Mouse (Mus musculus) MEL (cell line): Measurements from ENCODE around the gene Fmo5. TPM values are rescaled to one million over a fixed set of nuclear protein-coding genes. Genes with fewer than 3 reads are reported as not detected.

Experiments used
- DNase-seq: peaks from one replicate; pipeline ENCODE4 v3.0.0; 2011; ENCODE audit warnings: low read depth, low spot score
- H3K27ac ChIP-seq: 2 replicates; pipeline ENCODE4 v1.5.1; 2012; ENCODE audit warnings: low read depth, mild to moderate bottlenecking, control low read depth, low read length, moderate library complexity; ENCODE audit not compliant: control insufficient read depth
- H3K27me3 ChIP-seq, 2 experiments: fragments of 150-350 bp in 1 of 2; sonication (generic) in 1 of 2; 2 replicates each; pipeline ENCODE4 v1.6.1; 2012; ENCODE audit warnings: low read length in 2 of 2, mild to moderate bottlenecking in 2 of 2, improper control_type of control experiment in 1 of 2, moderate library complexity in 1 of 2; ENCODE audit not compliant: insufficient read depth in 2 of 2, control insufficient read depth in 1 of 2
- H3K36me3 ChIP-seq, 2 experiments: 2 replicates each; pipeline ENCODE4 v1.6.1; 2012 to 2014; ENCODE audit warnings: low read length in 2 of 2, improper control_type of control experiment in 1 of 2, inconsistent platforms in 1 of 2, mild to moderate bottlenecking in 1 of 2; ENCODE audit not compliant: insufficient read depth in 2 of 2, control insufficient read depth in 1 of 2
- H3K4me1 ChIP-seq, 2 experiments: fragments of 150-350 bp in 1 of 2; sonication (generic) in 1 of 2; 2 replicates each; pipeline ENCODE4 v1.6.1; 2012; ENCODE audit warnings: low read length in 2 of 2, improper control_type of control experiment in 1 of 2, mild to moderate bottlenecking in 1 of 2; ENCODE audit not compliant: insufficient read depth in 2 of 2, control insufficient read depth in 1 of 2
- H3K4me3 ChIP-seq, 2 experiments: fragments of 150-350 bp in 1 of 2; sonication (generic) in 1 of 2; 2 replicates each; pipeline ENCODE4 v1.5.1; 2012; ENCODE audit warnings: low read depth in 2 of 2, low read length in 2 of 2, mild to moderate bottlenecking in 2 of 2, moderate library complexity in 2 of 2, control low read depth in 1 of 2, improper control_type of control experiment in 1 of 2; ENCODE audit not compliant: control insufficient read depth in 1 of 2, insufficient read depth in 1 of 2
- H3K79me2 ChIP-seq: 2 replicates; pipeline ENCODE4 v1.6.1; 2012; ENCODE audit warnings: mild to moderate bottlenecking, low read length, moderate library complexity; ENCODE audit not compliant: control insufficient read depth, poor library complexity, insufficient read depth
- H3K9ac ChIP-seq: 2 replicates; pipeline ENCODE4 v1.6.1; 2012; ENCODE audit warnings: low read depth, mild to moderate bottlenecking, control low read depth, low read length, moderate library complexity; ENCODE audit not compliant: control insufficient read depth, poor library complexity, severe bottlenecking
- H3K9me3 ChIP-seq: fragments of 150-350 bp; sonication (generic); replicated peaks from 2 replicates; pipeline ENCODE4 v1.6.1; 2012; ENCODE audit warnings: mild to moderate bottlenecking, low read length, improper control_type of control experiment, moderate library complexity; ENCODE audit not compliant: insufficient read depth
- BHLHE40 ChIP-seq: IDR thresholded peaks from 2 replicates; pipeline ENCODE4 v1.6.1; 2012; ENCODE audit warnings: low read depth, mild to moderate bottlenecking, inconsistent platforms, low read length, improper control_type of control experiment, borderline replicate concordance
- CHD2 ChIP-seq: IDR thresholded peaks from 2 replicates; pipeline ENCODE4 v1.6.1; 2011; ENCODE audit warnings: low read length, improper control_type of control experiment
- E2F4 ChIP-seq: IDR thresholded peaks from 2 replicates; pipeline ENCODE4 v1.6.1; 2011; ENCODE audit warnings: low read depth, low read length, improper control_type of control experiment, borderline replicate concordance
- EP300 ChIP-seq, 2 experiments: IDR thresholded peaks; 2 replicates each; pipeline ENCODE4 v1.6.1; 2011; ENCODE audit warnings: improper control_type of control experiment in 2 of 2, low read length in 2 of 2, low read depth in 1 of 2, mild to moderate bottlenecking in 1 of 2
- ETS1 ChIP-seq: IDR thresholded peaks from 2 replicates; pipeline ENCODE4 v1.6.1; 2012; ENCODE audit warnings: low read depth, mild to moderate bottlenecking, inconsistent platforms, low read length, improper control_type of control experiment, moderate library complexity
- GABPA ChIP-seq: IDR thresholded peaks from 2 replicates; pipeline ENCODE4 v1.6.1; 2012; ENCODE audit warnings: low read depth, mild to moderate bottlenecking, inconsistent platforms, low read length, improper control_type of control experiment, moderate library complexity
- MAFK ChIP-seq: IDR thresholded peaks from 2 replicates; pipeline ENCODE4 v1.6.1; 2011; ENCODE audit warnings: low read depth, mild to moderate bottlenecking, low read length, improper control_type of control experiment, borderline replicate concordance
- MAX ChIP-seq: IDR thresholded peaks from 2 replicates; pipeline ENCODE4 v1.6.1; 2011; ENCODE audit warnings: low read length, improper control_type of control experiment
- MXI1 ChIP-seq: IDR thresholded peaks from 2 replicates; pipeline ENCODE4 v1.6.1; 2011; ENCODE audit warnings: mild to moderate bottlenecking, low read depth, low read length, improper control_type of control experiment
- NRF1 ChIP-seq: IDR thresholded peaks from 2 replicates; pipeline ENCODE4 v1.6.1; 2014; ENCODE audit warnings: low read depth, mild to moderate bottlenecking, inconsistent platforms, low read length, improper control_type of control experiment, moderate library complexity; ENCODE audit not compliant: poor library complexity, insufficient read depth, severe bottlenecking
- RAD21 ChIP-seq: IDR thresholded peaks from 2 replicates; pipeline ENCODE4 v1.6.1; 2011; ENCODE audit warnings: mild to moderate bottlenecking, low read depth, low read length, improper control_type of control experiment
- SMC3 ChIP-seq: IDR thresholded peaks from 2 replicates; pipeline ENCODE4 v1.6.1; 2011; ENCODE audit warnings: low read depth, low read length, improper control_type of control experiment
- TAL1 ChIP-seq: IDR thresholded peaks from 2 replicates; pipeline ENCODE4 v1.6.1; 2012; ENCODE audit warnings: mild to moderate bottlenecking, inconsistent platforms, low read length, moderate library complexity, mixed read lengths
- USF1 ChIP-seq: IDR thresholded peaks from 2 replicates; pipeline ENCODE4 v1.6.1; 2014; ENCODE audit warnings: low read depth, mild to moderate bottlenecking, inconsistent platforms, low read length, improper control_type of control experiment, moderate library complexity
- USF2 ChIP-seq, 2 experiments: IDR thresholded peaks; 2 replicates each; pipeline ENCODE4 v1.6.1; 2011 to 2012; ENCODE audit warnings: improper control_type of control experiment in 2 of 2, low read length in 2 of 2, borderline replicate concordance in 1 of 2, inconsistent platforms in 1 of 2, low read depth in 1 of 2, mild to moderate bottlenecking in 1 of 2; ENCODE audit not compliant: insufficient read depth in 1 of 2
- ZKSCAN1 ChIP-seq: IDR thresholded peaks from 2 replicates; pipeline ENCODE4 v1.6.1; 2012; ENCODE audit warnings: low read depth, mild to moderate bottlenecking, inconsistent platforms, low read length, improper control_type of control experiment, moderate library complexity
- ZNF384 ChIP-seq: IDR thresholded peaks from 2 replicates; pipeline ENCODE4 v1.6.1; 2012; ENCODE audit warnings: low read depth, mild to moderate bottlenecking, inconsistent platforms, low read length, improper control_type of control experiment
- polyA plus RNA-seq, 2 experiments: library from polyadenylated mRNA; stranded (reverse) in 1 of 2; unstranded in 1 of 2; fragments of >175 nt in 1 of 2; fragments of >200 nt in 1 of 2; gene quantifications; 2 replicates each; pipeline versions ENCODE4 v1.2.1 to v1.2.4; 2012; ENCODE audit warnings: low replicate concordance in 2 of 2, low read depth in 1 of 2; ENCODE audit not compliant: insufficient read length in 2 of 2, insufficient read depth in 1 of 2, missing spikeins in 1 of 2
- total RNA-seq: library from RNA; depleted of rRNA; stranded (reverse); fragments of 300-350 nt; gene quantifications from 2 replicates; pipeline ENCODE4 v1.2.3, GENCODE M21; 2012

Gene Fmo5
- total and polyA plus RNA-seq, 3 experiments: 0.12 to 0.39 TPM; not detected in 1

- Histone ChIP-seq H3K9ac (no peak overlapping the region), H3K27me3 (peaks cover 2 to 3% of the 10 kb centered on the region in 2 experiments; a peak in 3 of 4 replicates)
- no peak for DNase-seq
- no peak for TF ChIP-seq MAX
- no peak for TF ChIP-seq CHD2
- no peak for TF ChIP-seq USF2 (IDR thresholded peaks at IDR 0.05; ENCODE audit: borderline replicate concordance in 1 of 2, insufficient read depth in 1 of 2, low read depth in 1 of 2, low read length in 2 of 2)
- no peak for TF ChIP-seq RAD21
- no peak for TF ChIP-seq ZNF384
- TF ChIP-seq GABPA: no peak
- no peak for TF ChIP-seq TAL1
- TF ChIP-seq ETS1: no peak
- TF ChIP-seq MXI1: no peak
- TF ChIP-seq BHLHE40: no peak
- TF ChIP-seq NRF1: no peak
- no peak for TF ChIP-seq USF1
- TF ChIP-seq ZKSCAN1: no peak
- TF ChIP-seq MAFK: no peak
- TF ChIP-seq SMC3: no peak
- TF ChIP-seq E2F4: no peak
- TF ChIP-seq, all 39 proteins: peak for 0
- H3K79me2 ChIP-seq: no peaks in the 10 kb centered on the region
- H3K4me1 ChIP-seq: peaks cover 0 to 4% of the 10 kb centered on the region in 2 experiments; a peak in 1 of 4 replicates
- no peak overlapping the region for H3K27ac ChIP-seq
- H3K36me3 ChIP-seq: peaks cover 0 to 6% of the 10 kb centered on the region in 2 experiments; a peak in 2 of 4 replicates
- no peak overlapping the region for H3K4me3 ChIP-seq
- H3K9me3 ChIP-seq: no peaks in the 10 kb centered on the region
Measured at GRCm38 (mm10) chr3:97649022-97649421, 20.4 kb downstream of the Fmo5 start.

GRCm38 (mm10) chr3:97649469-97649868, 20.9 kb downstream of the Fmo5 start:
- no peak overlapping the region for H3K9ac ChIP-seq
- no peaks in the 10 kb centered on the region for H3K9me3 ChIP-seq
- no peak overlapping the region for H3K27ac ChIP-seq
- peaks cover 2 to 3% of the 10 kb centered on the region in 2 experiments; a peak in 3 of 4 replicates for H3K27me3 ChIP-seq
- no peak for DNase-seq
- H3K36me3 ChIP-seq: peaks cover 0 to 6% of the 10 kb centered on the region in 2 experiments; a peak in 2 of 4 replicates
- TF ChIP-seq EP300 (IDR thresholded peaks at IDR 0.05; ENCODE audit: low read depth in 1 of 2, low read length in 2 of 2): no peak
- no peak for TF ChIP-seq TAL1
- no peaks in the 10 kb centered on the region for H3K79me2 ChIP-seq
- no peak overlapping the region for H3K4me3 ChIP-seq
- peaks cover 0 to 4% of the 10 kb centered on the region in 2 experiments; a peak in 1 of 4 replicates for H3K4me1 ChIP-seq
